ENCODE assay signal across 17 mouse cellular contexts in the genomic region with DNA sequence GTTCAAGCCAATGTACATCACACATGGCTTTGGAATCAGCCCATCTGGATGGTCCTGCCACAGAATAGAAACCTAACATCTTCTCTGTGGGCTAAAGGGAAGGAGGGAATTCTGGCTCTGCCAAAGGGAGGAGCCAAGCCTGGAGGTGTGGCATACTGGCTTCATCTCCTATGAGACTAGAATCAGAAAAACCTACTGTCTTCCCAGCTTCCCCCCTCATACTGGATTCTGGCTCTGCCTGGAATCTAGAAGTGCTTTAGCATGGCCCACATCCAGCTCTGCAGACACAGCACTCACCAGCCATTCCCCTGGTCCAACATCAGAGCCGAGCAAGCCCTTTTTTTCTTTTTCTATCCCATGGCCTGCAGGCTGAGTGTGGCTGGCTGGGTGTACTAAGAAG.
DNase-seq lines count a peak whose midpoint lies in the region; ATAC-seq lines count a peak whose summit lies in the region.
"Had no signal": no experiment of that assay in that cellular context is flagged by ENCODE, and none has a peak within 500 bp of the region (broad histone marks: within the 10 kb centered on the region; RNA-seq: fewer than 3 reads in every experiment).

No protein-coding gene starts in this region.

- H3K4me3 ChIP-seq in forebrain, embryonic 15.5 days, result no peak overlapping the region
- H3K4me3 ChIP-seq in forebrain, embryonic 13.5 days, result no peak overlapping the region
- H3K4me3 ChIP-seq: neural tube, embryonic 13.5 days had no signal

- intact Hi-C loops in left cerebral cortex, postnatal 10 days (cut with DNase I), result loop anchor here (5.0 kb wide), 1 partner anchor 207 kb away; the partner anchor contains the start of gene Sox9
- intact Hi-C loops in left cerebral cortex, postnatal 36 days (cut with DNase I), result no loop called here

- ATAC-seq in forebrain, embryonic 15.5 days (replicated peaks), result no peak; the same call in 1 of the 2 replicates
- ATAC-seq in forebrain, embryonic 13.5 days, result no peak
- ATAC-seq in megakaryocyte progenitor cell, adult 5-6 weeks (replicated peaks; ENCODE audit: poor library complexity), result no peak

- WGBS in forebrain, embryonic 15.5 days, result 36% methylated on average over 1 of the region's 1 CpGs
- WGBS in forebrain, embryonic 13.5 days, result 57% methylated on average over 1 of the region's 1 CpGs

- peak; percentile 50 to 51 for DNase-seq in left cerebral cortex, postnatal 10 days (ENCODE audit: extremely low spot score in 1 of 2, low spot score in 2 of 2)
- no peak for DNase-seq in left cerebral cortex, postnatal 36 days (ENCODE audit: low spot score in 2 of 2)
- DNase-seq in right cerebral cortex, postnatal 25 days, result peak; percentile 25
- DNase-seq in right cerebral cortex, postnatal 14 days, result no peak
- no peak for DNase-seq in cerebellum, adult 11 months
- DNase-seq: adrenal gland, postnatal 36 days; B cell, adult 2 months; cerebellum, adult 18-20 months; embryo, embryonic 11 days; gastrocnemius, postnatal 36 days; retina, postnatal 1 day; thymus, adult 18-20 months had no signal

- peaks cover 35% of the 10 kb centered on the region for H3K4me1 ChIP-seq in forebrain, embryonic 15.5 days
- peaks cover 53% of the 10 kb centered on the region for H3K4me1 ChIP-seq in forebrain, embryonic 13.5 days

- H3K9ac ChIP-seq in forebrain, embryonic 15.5 days (replicated peaks), result no peak overlapping the region
- H3K9ac ChIP-seq in forebrain, embryonic 13.5 days, result no peak overlapping the region
- H3K9ac ChIP-seq: liver, embryonic 14.5 days; neural tube, embryonic 13.5 days had no signal

- H3K4me2 ChIP-seq in forebrain, embryonic 15.5 days (replicated peaks), result no peak overlapping the region
- no peak overlapping the region for H3K4me2 ChIP-seq in forebrain, embryonic 13.5 days
- H3K4me2 ChIP-seq: neural tube, embryonic 13.5 days had no signal

- no peaks in the 10 kb centered on the region for H3K36me3 ChIP-seq in forebrain, embryonic 15.5 days
- H3K36me3 ChIP-seq in forebrain, embryonic 13.5 days (ENCODE audit: poor library complexity, severe bottlenecking), result no peaks in the 10 kb centered on the region
- H3K36me3 ChIP-seq: neural tube, embryonic 13.5 days had no signal

- H3K27me3 ChIP-seq in forebrain, embryonic 15.5 days, result no peaks in the 10 kb centered on the region
- H3K27me3 ChIP-seq in forebrain, embryonic 13.5 days, result no peaks in the 10 kb centered on the region
- H3K27me3 ChIP-seq: neural tube, embryonic 13.5 days had no signal

- no peaks in the 10 kb centered on the region for H3K9me3 ChIP-seq in forebrain, embryonic 15.5 days
- no peaks in the 10 kb centered on the region for H3K9me3 ChIP-seq in forebrain, embryonic 13.5 days (replicated peaks)
- H3K9me3 ChIP-seq: neural tube, embryonic 13.5 days had no signal

- 0 out of 2 replicates have a peak overlapping the region, but pooled peaks have one; percentile 12 for H3K27ac ChIP-seq in forebrain, embryonic 15.5 days (replicated peaks)
- H3K27ac ChIP-seq in forebrain, embryonic 13.5 days, result no peak overlapping the region; the same call in 1 of the 2 replicates
- H3K27ac ChIP-seq: liver, embryonic 14.5 days; neural tube, embryonic 13.5 days had no signal

Comparison
In these comparisons a context has a peak if more than half of its experiments do, and no peak if none do; other contexts are left out.
1. DNase-seq: peak in left cerebral cortex, postnatal 10 days (2 of 2) and right cerebral cortex, postnatal 25 days (single experiment); none in left cerebral cortex, postnatal 36 days (0 of 2), right cerebral cortex, postnatal 14 days (single experiment) and cerebellum, adult 11 months (single experiment).